Mouse (Mus musculus) lung, adult 2 months (tissue): ENCODE results near the gene Rabep1. TPM values are rescaled to one million over a fixed set of nuclear protein-coding genes. Genes with fewer than 3 reads are reported as not detected.

ENCODE experiments used
- DNase-seq: peaks from one replicate; pipeline ENCODE4 v3.0.0; 2022
- H3K4me1 ChIP-seq: fragments of 200-500 bp; 2 replicates; pipeline ENCODE4 v1.6.1; 2011; ENCODE audit warnings: low read length; ENCODE audit not compliant: control insufficient read depth, insufficient read depth
- H3K4me3 ChIP-seq: fragments of 200-500 bp; replicated peaks from 2 replicates; pipeline ENCODE3; 2011; ENCODE audit warnings: low read depth, mild to moderate bottlenecking, control low read depth, low read length; ENCODE audit errors: extremely low read depth
- CTCF ChIP-seq: fragments of 200-500 bp; IDR thresholded peaks from 2 replicates; pipeline ENCODE4 v1.5.1; 2011; ENCODE audit warnings: mild to moderate bottlenecking, low read length, control low read depth; ENCODE audit not compliant: insufficient read depth
- POLR2A ChIP-seq: fragments of 200-500 bp; IDR thresholded peaks from 2 replicates; pipeline ENCODE4 v1.6.1; 2011; ENCODE audit warnings: low read depth, mild to moderate bottlenecking, control low read depth, low read length, borderline replicate concordance; ENCODE audit errors: extremely low read depth
- WGBS: fragments of 180-500 bp; shearing (Covaris S2); methylation state at CpG from one replicate; pipeline ENCODE4 v1.1.7; 2018; 5-methylcytosine and 5-hydroxymethylcytosine counted together
- polyA plus RNA-seq: library from polyadenylated mRNA; depleted of rRNA; stranded (reverse); fragments of >200 nt; gene quantifications from 2 replicates; pipeline ENCODE4 v1.2.3, GENCODE M21; 2012

The Rabep1 gene
- polyA plus RNA-seq, 1 experiment = 3.4 TPM

DNA sequence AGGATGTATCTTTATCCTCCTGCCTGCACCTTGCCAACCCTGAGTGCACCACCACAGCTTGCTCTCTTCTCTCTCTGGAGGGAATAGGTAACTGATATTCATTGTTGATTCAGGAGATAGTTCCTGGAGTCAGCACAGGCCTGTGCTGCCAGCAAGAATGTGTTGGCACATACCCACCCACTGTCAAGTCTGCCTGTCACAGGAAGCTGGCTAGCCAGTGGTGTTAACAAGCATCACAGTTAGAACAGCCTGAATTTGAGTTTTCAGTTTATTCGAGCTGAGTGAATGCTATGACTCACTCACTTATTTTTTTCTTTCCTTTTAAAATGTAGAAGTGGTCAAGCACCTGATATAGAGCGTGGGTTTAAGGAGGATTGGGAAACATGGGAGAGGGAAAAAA lies 73.3 kb downstream of the Rabep1 start:
- 60% methylated on average over 2 of the region's 2 CpGs for whole genome bisulfite sequencing
- Histone ChIP-seq H3K4me1 (no peaks in the 10 kb centered on the region), H3K4me3 (no peak overlapping the region)
- no peak for DNase-seq
- no peak for TF ChIP-seq CTCF
- no peak for TF ChIP-seq POLR2A

DNA sequence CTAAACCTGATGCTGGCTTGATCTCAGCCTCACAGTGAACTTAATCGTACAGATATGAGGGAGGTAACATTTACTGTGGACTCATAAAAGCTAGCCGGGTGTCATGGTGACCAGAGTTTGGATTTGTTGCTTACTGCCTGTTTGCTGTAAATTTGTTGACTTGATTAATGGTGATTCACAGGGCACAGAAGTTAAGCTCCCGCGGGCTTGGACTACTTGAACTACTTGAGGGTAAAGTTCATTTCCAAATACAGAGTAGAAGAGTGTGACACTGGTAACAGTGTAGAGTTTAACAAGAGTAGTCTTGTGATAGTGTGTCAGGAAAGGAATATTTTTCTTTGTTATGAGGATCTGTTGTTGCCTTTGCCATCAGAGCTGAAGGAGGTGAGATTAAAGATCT lies 74.9 kb downstream of the Rabep1 start:
- no peak for DNase-seq
- Histone ChIP-seq H3K4me1 (no peaks in the 10 kb centered on the region), H3K4me3 (no peak overlapping the region)
- TF ChIP-seq POLR2A (no peak), CTCF (no peak)
- 80% methylated on average over 4 of the region's 4 CpGs for WGBS

DNA sequence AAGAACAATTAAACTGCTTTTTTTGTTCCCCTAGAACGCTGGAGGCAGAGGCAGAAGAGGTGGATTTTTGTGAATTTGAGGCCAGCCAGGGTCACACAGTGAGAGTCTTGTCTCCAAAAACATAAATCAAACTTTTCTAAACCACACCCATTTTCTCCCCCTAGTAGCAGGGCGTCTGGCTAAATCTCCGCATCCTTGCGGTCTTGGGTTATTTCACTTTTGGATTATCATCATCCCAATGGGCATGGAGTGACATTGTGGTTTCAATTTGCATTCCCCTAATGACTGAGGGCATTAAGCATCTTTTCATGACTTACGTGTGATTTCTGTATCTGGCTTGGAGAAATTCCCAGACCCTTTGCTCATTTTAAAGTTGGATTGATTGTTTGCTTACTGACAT lies 86.9 kb downstream of the Rabep1 start:
- DNase-seq = no peak
- TF ChIP-seq CTCF (no peak), POLR2A (no peak)
- WGBS = 84% methylated on average over 5 of the region's 5 CpGs
- Histone ChIP-seq H3K4me1 (no peaks in the 10 kb centered on the region), H3K4me3 (no peak overlapping the region)

DNA sequence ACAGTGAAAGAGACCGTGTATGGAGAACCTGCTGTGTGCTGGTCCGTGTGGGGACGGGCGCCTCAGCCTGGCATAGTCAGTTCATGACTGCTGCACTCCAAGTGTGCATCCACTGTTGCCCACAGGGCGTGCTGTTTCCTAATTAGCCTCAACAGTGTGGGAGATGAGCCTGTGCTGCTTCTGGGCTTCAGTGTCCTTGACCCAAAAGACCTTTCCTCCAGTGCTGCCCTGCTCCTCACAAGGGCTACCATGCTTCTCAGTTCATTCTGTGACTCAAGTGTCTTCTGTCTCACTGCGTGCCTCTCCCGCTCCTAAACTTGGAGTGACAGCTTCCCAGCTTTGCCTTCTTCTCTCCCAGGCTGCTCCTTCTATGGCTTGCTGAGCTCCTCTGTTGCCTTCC lies 90.7 kb downstream of the Rabep1 start:
- DNase-seq = no peak
- H3K4me1 ChIP-seq = no peaks in the 10 kb centered on the region
- WGBS = 90% methylated on average over 7 of the region's 7 CpGs
- no peak for TF ChIP-seq POLR2A
- TF ChIP-seq CTCF = no peak
- H3K4me3 ChIP-seq = no peak overlapping the region

DNA sequence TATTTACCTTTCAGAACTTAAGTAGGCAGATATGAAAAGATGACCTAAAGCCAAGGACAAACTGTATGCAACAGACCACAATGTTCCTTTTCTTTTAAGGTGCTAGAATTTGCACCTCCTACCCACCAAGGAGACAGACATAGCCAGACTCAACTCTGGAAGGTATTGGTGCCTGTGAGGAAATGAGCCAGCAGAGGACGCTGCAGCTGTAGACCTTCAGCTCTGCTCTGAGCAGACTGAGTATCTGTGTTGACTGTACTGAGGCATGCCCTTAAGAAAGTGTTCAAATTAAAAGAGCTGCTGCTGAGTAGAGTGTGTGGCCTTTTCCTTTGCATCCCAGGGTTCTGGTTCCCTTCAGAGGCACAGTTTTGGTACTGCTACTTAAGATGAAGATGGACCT lies 98.0 kb downstream of the Rabep1 start:
- no peaks in the 10 kb centered on the region; the same call in 1 of the 2 replicates for H3K4me1 ChIP-seq
- no peak for TF ChIP-seq CTCF
- TF ChIP-seq POLR2A = no peak
- no peak for DNase-seq
- 76% methylated on average over 1 of the region's 1 CpGs for WGBS
- no peak overlapping the region for H3K4me3 ChIP-seq

DNA sequence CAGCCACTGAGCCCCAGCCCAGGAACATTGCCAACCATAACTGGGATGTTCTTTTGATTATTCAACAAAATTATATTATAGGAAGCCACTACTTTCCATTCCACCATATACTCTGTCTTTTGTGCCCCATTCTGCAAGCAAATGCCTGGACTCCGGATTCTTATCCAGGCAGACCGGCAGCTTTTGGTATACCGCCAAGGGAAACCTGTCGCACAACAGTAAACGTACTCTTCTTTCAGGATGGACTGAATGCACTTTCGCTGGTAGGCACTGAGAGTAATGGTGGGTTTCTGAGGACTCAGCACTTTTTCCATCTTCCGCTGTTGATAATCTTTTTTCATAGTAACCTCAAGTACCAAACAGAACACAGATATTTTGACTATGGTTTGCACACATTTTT lies 99.1 kb downstream of the Rabep1 start:
- WGBS = 91% methylated on average over 7 of the region's 7 CpGs
- TF ChIP-seq POLR2A (no peak), CTCF (no peak)
- DNase-seq = no peak
- H3K4me3 ChIP-seq = no peak overlapping the region
- no peaks in the 10 kb centered on the region; the same call in 1 of the 2 replicates for H3K4me1 ChIP-seq

DNA sequence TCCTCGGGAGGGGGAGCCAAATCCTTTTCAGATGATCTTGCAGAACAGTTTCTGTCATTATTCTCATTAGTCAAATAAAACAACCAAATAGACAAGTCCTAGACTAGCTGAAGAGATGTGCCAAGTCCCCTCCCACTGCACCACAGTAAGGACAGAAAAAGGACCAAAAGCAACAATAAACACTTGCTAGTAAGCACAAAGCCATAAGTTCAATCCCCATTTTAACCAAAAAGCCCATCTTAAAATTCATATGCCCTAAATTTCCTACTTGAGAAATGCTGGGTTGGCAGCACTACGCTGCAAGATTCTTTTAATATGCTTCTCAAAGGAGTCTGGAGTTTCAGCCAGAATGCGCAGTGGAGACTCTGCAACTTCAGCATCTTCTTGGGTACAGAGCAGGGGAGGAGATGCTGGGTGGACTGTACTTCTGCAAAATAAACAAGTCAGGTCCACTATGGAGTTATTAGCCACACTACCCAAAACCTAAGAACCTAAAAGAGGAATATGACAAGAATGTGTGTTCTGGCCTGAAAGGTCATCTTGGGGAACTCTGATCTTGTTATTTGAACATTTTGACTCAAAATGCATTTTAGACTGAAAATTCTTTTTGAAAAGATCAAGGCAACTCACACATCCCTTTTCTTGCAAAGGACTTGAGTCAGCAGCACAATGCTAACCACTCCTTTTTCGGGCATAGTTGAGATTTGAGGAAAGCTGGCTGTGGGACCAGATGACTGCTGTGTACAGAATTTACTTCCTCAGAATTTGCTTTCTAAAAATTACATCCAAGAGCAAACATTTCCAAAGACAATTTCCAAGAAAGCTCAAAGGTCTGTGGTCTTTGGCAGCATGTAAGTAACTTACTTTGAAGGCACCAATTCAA lies 100.6 kb downstream of the Rabep1 start:
- Histone ChIP-seq H3K4me1 (no peaks in the 10 kb centered on the region; the same call in 1 of the 2 replicates), H3K4me3 (no peak overlapping the region)
- no peak for DNase-seq
- TF ChIP-seq CTCF (no peak), POLR2A (no peak)
- 77% methylated on average over 4 of the region's 4 CpGs for WGBS

DNA sequence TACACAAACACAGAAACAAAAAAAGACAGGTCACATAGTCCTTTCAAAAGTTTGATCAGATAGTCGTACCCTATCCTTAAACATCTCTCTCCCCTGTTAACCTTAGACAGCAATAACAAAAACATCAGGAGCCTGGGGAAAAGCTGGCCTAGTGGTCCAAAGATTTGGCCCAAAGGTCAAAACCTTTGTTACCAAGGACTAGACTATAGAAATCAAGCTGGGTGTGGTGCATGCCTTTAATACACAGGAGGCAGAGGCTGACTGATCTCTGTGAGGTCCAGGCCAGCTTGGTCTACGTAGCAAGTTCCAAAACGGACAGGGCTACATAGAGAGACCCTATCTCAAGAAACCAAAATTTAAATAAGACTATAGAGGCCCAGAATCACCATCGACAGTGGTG lies 110.1 kb downstream of the Rabep1 start:
- no peak for TF ChIP-seq POLR2A
- no peak for TF ChIP-seq CTCF
- no peak for DNase-seq
- Histone ChIP-seq H3K4me3 (no peak overlapping the region), H3K4me1 (no peaks in the 10 kb centered on the region)
- 89% methylated on average over 4 of the region's 4 CpGs for WGBS

DNA sequence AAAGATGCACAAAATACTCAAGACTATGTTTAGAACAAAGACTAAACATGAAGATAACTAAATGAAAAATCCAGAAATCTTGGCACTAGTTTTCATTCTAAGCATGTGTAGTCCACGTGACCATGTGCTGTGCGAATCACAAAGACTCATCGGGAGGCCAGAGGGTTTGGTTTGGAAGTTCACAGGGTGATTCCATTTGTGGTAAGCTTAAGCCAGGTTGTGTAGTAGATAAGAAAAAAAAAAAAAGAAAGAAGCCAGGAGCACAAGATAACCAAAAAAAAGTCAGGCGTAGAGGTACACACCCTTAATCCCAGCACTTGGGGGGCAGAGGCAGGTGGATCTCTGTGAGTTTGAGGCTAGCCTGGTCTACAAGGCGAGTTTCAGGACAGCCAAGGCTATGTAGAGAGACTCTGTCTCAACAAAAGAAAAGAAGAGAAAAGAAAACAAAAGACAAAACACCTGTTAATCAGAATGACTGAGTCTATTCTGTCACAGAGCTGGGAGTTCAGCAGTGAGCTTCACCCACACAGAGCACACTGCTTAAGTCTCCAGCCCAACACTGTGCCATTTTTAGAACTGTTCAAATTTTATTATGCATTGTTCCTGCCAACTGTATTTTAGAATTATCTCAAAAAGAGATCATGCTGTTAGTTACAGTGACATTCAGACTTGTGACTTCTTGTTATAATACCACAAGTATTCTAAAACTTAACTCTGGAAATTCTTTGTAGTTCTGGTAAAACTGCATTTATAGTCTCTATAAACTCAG lies 116.4 kb downstream of the Rabep1 start:
- Histone ChIP-seq H3K4me1 (no peaks in the 10 kb centered on the region), H3K4me3 (no peak overlapping the region)
- DNase-seq = no peak
- TF ChIP-seq CTCF = no peak
- TF ChIP-seq POLR2A = no peak
- 90% methylated on average over 5 of the region's 5 CpGs for WGBS
